Mouse (Mus musculus) spleen, postnatal 14 days (tissue): ENCODE results near the gene Ctnna2.

Experiments used
- DNase-seq, 2 experiments: peaks; one replicate each; pipeline ENCODE4 v3.0.0; 2021 to 2022; ENCODE audit warnings: low spot score in 2 of 2

The Ctnna2 gene

GRCm38 (mm10) chr6:77265163-77265562 is 714.3 kb downstream of the Ctnna2 start:
- DNase-seq = no peak

- no peak for DNase-seq
Measured at GRCm38 (mm10) chr6:77257358-77258105, 722.0 kb downstream of the Ctnna2 start.

GRCm38 (mm10) chr6:77256348-77256747 is 723.2 kb downstream of the Ctnna2 start:
- DNase-seq = no peak

GRCm38 (mm10) chr6:77253480-77253879 is 726.0 kb downstream of the Ctnna2 start:
- DNase-seq = no peak

DNA sequence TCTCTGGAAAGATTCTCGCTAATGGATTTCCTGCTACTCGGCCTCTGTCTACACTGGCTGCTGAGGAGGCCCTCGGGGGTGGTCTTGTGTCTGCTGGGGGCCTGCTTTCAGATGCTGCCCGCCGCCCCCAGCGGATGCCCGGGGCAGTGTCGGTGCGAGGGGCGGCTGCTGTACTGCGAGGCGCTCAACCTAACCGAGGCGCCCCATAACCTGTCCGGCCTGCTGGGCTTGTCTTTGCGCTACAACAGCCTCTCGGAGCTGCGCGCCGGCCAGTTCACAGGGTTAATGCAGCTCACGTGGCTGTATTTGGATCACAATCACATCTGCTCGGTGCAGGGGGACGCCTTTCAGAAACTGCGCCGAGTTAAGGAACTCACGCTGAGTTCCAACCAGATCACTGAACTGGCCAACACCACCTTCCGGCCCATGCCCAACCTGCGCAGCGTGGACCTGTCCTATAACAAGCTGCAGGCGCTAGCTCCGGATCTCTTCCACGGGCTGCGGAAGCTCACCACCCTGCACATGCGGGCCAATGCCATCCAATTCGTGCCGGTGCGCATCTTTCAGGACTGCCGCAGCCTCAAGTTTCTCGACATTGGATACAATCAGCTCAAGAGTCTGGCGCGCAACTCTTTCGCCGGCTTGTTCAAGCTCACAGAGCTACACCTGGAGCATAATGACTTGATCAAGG is 735.8 kb downstream of the Ctnna2 start:
- DNase-seq = no peak

DNA sequence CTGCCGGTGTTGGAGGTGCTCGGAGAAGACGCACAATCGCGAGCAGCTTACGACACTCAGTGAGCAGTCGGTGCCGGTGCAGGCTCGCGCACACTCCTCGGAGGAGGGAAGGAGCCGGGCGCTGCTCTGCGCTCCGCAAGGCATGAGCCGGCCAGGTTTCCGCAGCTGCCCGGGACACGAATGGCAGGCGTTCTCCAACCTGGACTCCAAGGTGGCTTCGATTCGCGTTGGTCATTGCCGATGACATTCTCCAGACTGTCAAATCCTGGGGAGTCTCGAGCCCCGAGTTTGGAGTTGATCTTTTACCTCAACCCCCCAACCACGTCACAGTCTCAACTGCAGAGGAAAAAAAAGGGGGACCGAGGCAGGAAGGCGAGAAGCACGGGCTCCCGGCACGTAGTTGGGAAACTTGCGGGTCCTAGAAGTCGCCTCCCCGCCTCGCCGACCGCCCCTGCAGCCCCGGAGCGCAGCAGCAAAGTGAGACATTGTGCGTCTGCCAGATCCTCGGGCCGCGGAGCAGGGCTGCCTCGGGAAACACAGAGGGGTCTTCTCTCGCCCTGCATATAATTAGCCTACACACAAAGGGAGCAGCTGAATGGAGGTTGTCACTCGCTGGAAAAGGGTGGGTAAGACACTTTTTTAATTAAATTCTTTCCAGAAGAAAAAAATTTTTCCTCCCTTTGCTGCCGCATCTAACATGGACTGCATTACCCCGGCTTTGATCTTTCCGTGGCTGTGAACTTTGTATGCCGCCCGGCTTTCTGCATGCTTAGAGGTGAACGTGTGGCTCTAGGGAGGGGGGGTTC is 736.7 kb downstream of the Ctnna2 start, which contains the start of gene Lrrtm1:
Lrrtm1 (plus strand) TSS at position 89 of the 806 bp plus-strand sequence.
- no peak for DNase-seq

GRCm38 (mm10) chr6:77240426-77240825 is 739.1 kb downstream of the Ctnna2 start:
- no peak for DNase-seq

- no peak for DNase-seq
Measured at GRCm38 (mm10) chr6:77222849-77223638, 756.5 kb downstream of the Ctnna2 start.

- no peak for DNase-seq
Measured at GRCm38 (mm10) chr6:77220776-77221175, 758.7 kb downstream of the Ctnna2 start.

- DNase-seq = no peak
Measured at GRCm38 (mm10) chr6:77218875-77219274, 760.6 kb downstream of the Ctnna2 start.

DNA sequence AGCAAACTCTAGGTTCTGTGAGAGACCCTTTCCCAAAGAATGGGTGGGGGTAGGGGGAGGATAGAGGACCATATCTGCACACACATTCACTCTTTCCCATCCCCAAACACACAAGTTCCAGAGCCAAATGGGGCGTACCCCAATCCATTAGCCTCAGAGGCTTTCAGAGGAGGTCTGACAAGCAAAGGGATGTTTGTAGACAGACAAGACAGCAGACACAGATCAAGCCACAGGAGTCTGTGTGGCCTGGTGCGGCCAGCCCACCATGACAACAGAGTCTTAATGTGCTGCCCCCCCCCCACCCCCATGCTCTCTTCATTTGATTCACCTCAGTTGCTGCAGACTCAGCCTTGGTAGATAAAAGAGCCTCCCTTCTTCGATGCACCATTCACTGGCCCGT is 764.2 kb downstream of the Ctnna2 start:
- DNase-seq = no peak

DNA sequence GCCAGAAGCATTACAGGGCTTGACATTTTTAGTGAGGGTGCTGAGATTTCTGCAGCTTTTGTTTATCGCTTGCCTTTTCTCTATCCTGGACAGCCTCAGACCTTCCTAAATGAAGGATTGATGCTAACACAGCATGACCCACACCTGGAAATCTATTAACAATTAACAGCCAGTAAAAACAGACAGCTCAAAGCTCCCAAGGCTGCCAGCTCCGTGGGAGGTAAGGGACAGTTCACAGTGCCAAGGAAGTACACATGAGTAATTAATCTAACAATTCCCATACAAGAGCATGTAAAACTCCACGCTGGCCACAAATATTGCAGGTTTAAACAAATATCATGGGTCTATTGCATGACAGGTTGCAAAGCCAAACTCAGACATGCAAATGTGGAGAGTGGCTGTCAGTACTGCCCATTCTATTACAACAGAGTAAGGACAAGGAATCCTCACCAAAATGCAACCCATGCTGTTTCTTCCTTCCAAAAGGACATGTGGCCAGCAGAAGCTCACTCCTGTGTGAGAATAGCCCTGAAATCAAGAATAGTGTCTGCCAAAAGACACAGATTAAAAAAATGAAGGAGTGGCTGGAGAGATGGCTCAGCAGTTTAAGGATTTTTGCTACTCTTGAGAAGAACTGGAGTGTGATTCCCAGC is 765.6 kb downstream of the Ctnna2 start:
- DNase-seq = no peak

GRCm38 (mm10) chr6:77209929-77210328 is 769.6 kb downstream of the Ctnna2 start:
- DNase-seq = no peak

DNA sequence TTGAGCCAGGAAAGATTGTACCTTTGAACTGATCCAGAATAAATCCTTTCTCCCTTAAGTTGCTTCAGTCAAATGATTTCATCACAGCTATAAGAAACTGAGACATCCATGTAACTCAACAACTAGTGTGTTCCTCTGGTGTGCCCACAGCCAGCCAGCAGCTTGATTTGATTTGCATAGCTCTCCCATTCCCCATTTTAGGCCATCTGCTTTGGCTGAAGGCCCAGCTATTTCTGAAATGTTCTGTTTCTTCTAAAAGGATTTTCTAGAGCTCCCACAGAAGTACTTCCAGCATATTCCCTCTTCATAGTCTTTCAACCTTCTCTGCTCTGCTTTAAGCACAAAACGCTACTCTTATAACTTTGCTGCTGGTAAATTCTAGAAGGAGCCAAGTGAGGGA is 770.3 kb downstream of the Ctnna2 start:
- DNase-seq = no peak

- DNase-seq = no peak
Measured at GRCm38 (mm10) chr6:77199375-77199774, 780.1 kb downstream of the Ctnna2 start.

DNA sequence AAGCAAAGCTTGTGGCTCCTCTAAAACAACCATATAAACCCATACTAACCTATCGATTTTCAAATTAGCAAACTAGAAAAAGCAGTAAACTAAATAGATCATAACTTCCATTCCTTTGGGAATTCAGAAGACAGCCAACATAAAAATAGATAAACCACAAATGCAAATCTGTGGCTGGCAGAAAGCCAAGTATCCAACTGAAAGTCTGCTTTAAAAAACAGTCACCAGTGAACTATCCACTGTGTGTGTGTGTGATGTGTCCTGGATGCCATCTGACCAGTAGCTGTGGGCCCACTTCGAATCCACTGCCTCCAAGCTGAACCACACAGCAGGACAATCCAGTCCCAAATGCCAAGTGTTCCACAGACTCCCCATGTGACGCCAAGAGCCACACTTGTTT is 782.8 kb downstream of the Ctnna2 start:
- DNase-seq = no peak

DNA sequence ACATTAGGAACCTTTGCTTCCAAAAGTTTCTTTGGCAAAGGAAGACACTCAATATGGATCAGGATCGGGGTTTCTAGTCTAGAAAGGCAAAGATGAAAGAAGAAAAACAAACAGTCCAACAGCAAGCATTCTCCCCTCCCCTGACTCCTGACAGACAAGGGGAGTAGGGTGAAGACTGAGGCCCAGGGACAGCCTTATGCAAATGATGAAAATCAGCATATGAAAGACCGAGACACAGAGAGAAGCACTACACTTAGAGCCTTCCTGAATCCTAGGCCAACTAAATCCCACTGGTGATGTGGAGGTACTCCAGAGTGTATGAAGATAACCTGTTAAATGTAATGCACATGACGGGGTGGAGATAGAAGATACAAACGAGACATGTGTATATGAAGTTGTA is 787.9 kb downstream of the Ctnna2 start:
- DNase-seq = no peak

DNA sequence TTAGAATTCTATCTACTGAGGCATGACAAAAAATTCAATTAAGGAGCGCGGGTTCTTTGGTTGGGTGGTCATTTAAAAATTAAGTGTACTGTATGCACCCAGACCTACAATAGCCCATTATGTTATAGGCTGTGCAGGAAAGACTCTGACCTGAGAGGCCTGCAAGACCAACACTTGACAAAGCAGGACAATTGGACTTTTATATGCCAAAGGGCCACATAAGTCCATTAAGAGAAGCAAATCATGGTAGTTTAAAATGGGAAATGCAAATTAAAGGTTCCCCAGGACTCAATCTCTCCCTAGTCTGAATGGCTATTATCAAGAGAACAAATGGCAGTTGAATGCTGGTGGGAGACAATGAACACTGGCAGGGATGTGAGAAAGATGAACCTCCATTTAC is 790.9 kb downstream of the Ctnna2 start:
- DNase-seq = no peak

- no peak for DNase-seq
Measured at GRCm38 (mm10) chr6:77185751-77186150, 793.7 kb downstream of the Ctnna2 start.

DNA sequence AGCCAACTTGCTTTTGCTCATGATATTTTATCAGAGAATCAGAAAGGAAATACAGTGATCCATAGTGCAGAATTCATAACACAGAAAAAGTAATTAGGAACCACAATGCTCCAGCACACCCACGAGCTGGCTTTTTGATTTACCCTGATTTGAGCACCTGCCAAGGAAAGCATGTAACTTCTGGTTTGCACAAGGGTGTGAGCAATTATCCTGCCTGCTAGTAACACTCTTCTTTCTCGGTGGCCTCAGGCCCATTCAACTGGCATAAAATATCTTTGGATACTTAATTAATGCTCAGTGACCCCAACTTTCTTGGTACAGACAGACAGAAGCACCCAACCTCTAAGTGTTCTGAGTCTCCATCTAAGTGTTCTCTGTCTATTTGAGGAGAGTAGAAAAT is 794.6 kb downstream of the Ctnna2 start:
- no peak for DNase-seq

DNA sequence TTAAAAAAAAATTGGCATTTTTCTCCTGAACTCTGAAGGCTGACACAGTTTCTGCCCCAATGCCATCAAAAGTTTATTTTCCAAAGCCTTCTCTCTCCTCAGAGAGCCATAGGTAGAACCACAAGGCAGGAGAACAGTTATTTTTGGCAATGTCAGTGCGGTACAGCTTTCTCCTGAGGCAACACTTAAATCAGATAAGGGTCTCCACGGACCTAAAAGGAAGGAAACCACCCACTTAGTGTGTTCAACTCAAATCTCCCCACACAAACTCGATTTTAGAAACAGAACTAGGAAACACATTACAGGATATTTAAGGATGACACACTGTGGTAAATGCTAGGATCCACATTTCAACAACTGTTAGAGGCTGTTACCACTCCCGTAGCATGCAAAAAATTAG is 803.7 kb downstream of the Ctnna2 start:
- DNase-seq = no peak
